Mouse (Mus musculus): ENCODE measurements around the gene Eefsec. TPM values are rescaled to one million over a fixed set of nuclear protein-coding genes. Genes with fewer than 3 reads are reported as not detected.
A peak's percentile ranks its signal among the peaks of the same experiment; 100 is the strongest.

Gene Eefsec
- polyA plus RNA-seq, 1 experiment from 2014 or later, result 31.3 TPM

- 77% methylated on average over 3 of the region's 3 CpGs for WGBS
- Histone ChIP-seq H3K27ac (no peak overlapping the region), H3K9ac (no peak overlapping the region), H3K4me1 (no peaks in the 10 kb centered on the region), H3K4me3 (no peak overlapping the region), H3K4me2 (no peak overlapping the region), H3K9me3 (no peaks in the 10 kb centered on the region), H3K27me3 (replicated peaks) (no peaks in the 10 kb centered on the region), H3K36me3 (replicated peaks) (0 out of 2 replicates have a peak, but pooled peaks cover 3% of the 10 kb centered on the region)
- no peak for ATAC-seq (replicated peaks)
These were observed 90.5 kb downstream of the Eefsec start for GRCm38 (mm10) chr6:88355866-88356265.

- 0 out of 2 replicates have a peak, but pooled peaks cover 3% of the 10 kb centered on the region for H3K36me3 ChIP-seq (replicated peaks)
- no peak overlapping the region for H3K9ac ChIP-seq
- no peak for ATAC-seq (replicated peaks)
- no peak overlapping the region for H3K4me3 ChIP-seq
- H3K9me3 ChIP-seq, result no peaks in the 10 kb centered on the region
- H3K4me1 ChIP-seq, result no peaks in the 10 kb centered on the region
- WGBS, result 71% methylated on average over 4 of the region's 4 CpGs
- H3K27ac ChIP-seq, result no peak overlapping the region
- no peak overlapping the region for H3K4me2 ChIP-seq
- H3K27me3 ChIP-seq (replicated peaks), result no peaks in the 10 kb centered on the region
These were observed 93.8 kb downstream of the Eefsec start for GRCm38 (mm10) chr6:88352541-88352940.

GRCm38 (mm10) chr6:88346776-88347175 lies 99.6 kb downstream of the Eefsec start:
- WGBS, result 97% methylated on average over 1 of the region's 1 CpGs
- Histone ChIP-seq H3K4me3 (no peak overlapping the region), H3K4me2 (no peak overlapping the region), H3K27me3 (replicated peaks) (no peaks in the 10 kb centered on the region), H3K9me3 (no peaks in the 10 kb centered on the region), H3K4me1 (peaks cover 27% of the 10 kb centered on the region), H3K27ac (no peak overlapping the region), H3K9ac (no peak overlapping the region), H3K36me3 (replicated peaks) (no peaks in the 10 kb centered on the region)
- ATAC-seq (replicated peaks), result no peak

GRCm38 (mm10) chr6:88345311-88345710 lies 101.0 kb downstream of the Eefsec start:
- 58% methylated on average over 2 of the region's 2 CpGs for WGBS
- peaks cover 27% of the 10 kb centered on the region for H3K4me1 ChIP-seq
- no peak overlapping the region for H3K27ac ChIP-seq
- no peak overlapping the region for H3K4me2 ChIP-seq
- H3K9ac ChIP-seq, result no peak overlapping the region
- ATAC-seq (replicated peaks), result no peak
- no peaks in the 10 kb centered on the region for H3K36me3 ChIP-seq (replicated peaks)
- no peaks in the 10 kb centered on the region for H3K9me3 ChIP-seq
- H3K4me3 ChIP-seq, result no peak overlapping the region
- H3K27me3 ChIP-seq (replicated peaks), result no peaks in the 10 kb centered on the region

GRCm38 (mm10) chr6:88343485-88344450 lies 102.6 kb downstream of the Eefsec start:
- ATAC-seq (replicated peaks), result peak; percentile 90
- Histone ChIP-seq H3K27me3 (replicated peaks) (no peaks in the 10 kb centered on the region), H3K4me2 (no peak overlapping the region), H3K27ac (peak overlapping the region; percentile 39; the same call in 1 of the 2 replicates), H3K4me1 (peaks cover 27% of the 10 kb centered on the region), H3K9me3 (no peaks in the 10 kb centered on the region), H3K4me3 (no peak overlapping the region), H3K9ac (no peak overlapping the region), H3K36me3 (replicated peaks) (no peaks in the 10 kb centered on the region)
- WGBS, result 31% methylated on average over 7 of the region's 7 CpGs

- no peak overlapping the region for H3K9ac ChIP-seq
- no peak overlapping the region for H3K4me2 ChIP-seq
- peak overlapping the region; percentile 39; the same call in 1 of the 2 replicates for H3K27ac ChIP-seq
- H3K4me1 ChIP-seq, result peaks cover 27% of the 10 kb centered on the region
- H3K27me3 ChIP-seq (replicated peaks), result no peaks in the 10 kb centered on the region
- WGBS, result 87% methylated on average over 3 of the region's 3 CpGs
- peak; percentile 22; the same call in 1 of the 2 replicates for ATAC-seq (replicated peaks)
- H3K4me3 ChIP-seq, result no peak overlapping the region
- H3K9me3 ChIP-seq, result no peaks in the 10 kb centered on the region
- no peaks in the 10 kb centered on the region for H3K36me3 ChIP-seq (replicated peaks)
These were observed 103.4 kb downstream of the Eefsec start for GRCm38 (mm10) chr6:88342965-88343364.

- H3K36me3 ChIP-seq (replicated peaks), result no peaks in the 10 kb centered on the region
- no peak for ATAC-seq (replicated peaks)
- H3K4me1 ChIP-seq, result peaks cover 24% of the 10 kb centered on the region
- no peaks in the 10 kb centered on the region for H3K9me3 ChIP-seq
- no peak overlapping the region for H3K4me2 ChIP-seq
- no peaks in the 10 kb centered on the region for H3K27me3 ChIP-seq (replicated peaks)
- no peak overlapping the region for H3K27ac ChIP-seq
- 94% methylated on average over 3 of the region's 3 CpGs for WGBS
- H3K4me3 ChIP-seq, result no peak overlapping the region
- no peak overlapping the region for H3K9ac ChIP-seq
These were observed 105.2 kb downstream of the Eefsec start for GRCm38 (mm10) chr6:88341182-88341581.

GRCm38 (mm10) chr6:88340761-88341160 lies 105.6 kb downstream of the Eefsec start:
- H3K4me3 ChIP-seq, result no peak overlapping the region
- 92% methylated on average over 7 of the region's 7 CpGs for WGBS
- no peaks in the 10 kb centered on the region for H3K36me3 ChIP-seq (replicated peaks)
- H3K27ac ChIP-seq, result no peak overlapping the region
- no peaks in the 10 kb centered on the region for H3K9me3 ChIP-seq
- H3K27me3 ChIP-seq (replicated peaks), result no peaks in the 10 kb centered on the region
- no peak for ATAC-seq (replicated peaks)
- H3K4me2 ChIP-seq, result no peak overlapping the region
- H3K9ac ChIP-seq, result no peak overlapping the region
- H3K4me1 ChIP-seq, result peaks cover 24% of the 10 kb centered on the region

GRCm38 (mm10) chr6:88329336-88329735 lies 117.0 kb downstream of the Eefsec start:
- Histone ChIP-seq H3K27me3 (replicated peaks) (no peaks in the 10 kb centered on the region), H3K27ac (no peak overlapping the region), H3K4me1 (no peaks in the 10 kb centered on the region), H3K4me2 (no peak overlapping the region), H3K4me3 (no peak overlapping the region), H3K9me3 (no peaks in the 10 kb centered on the region), H3K9ac (no peak overlapping the region), H3K36me3 (replicated peaks) (no peaks in the 10 kb centered on the region)
- ATAC-seq (replicated peaks), result no peak

GRCm38 (mm10) chr6:88321879-88322278 lies 124.5 kb downstream of the Eefsec start:
- Histone ChIP-seq H3K9ac (no peak overlapping the region), H3K36me3 (replicated peaks) (no peaks in the 10 kb centered on the region), H3K27ac (no peak overlapping the region), H3K4me2 (no peak overlapping the region), H3K4me1 (no peaks in the 10 kb centered on the region), H3K4me3 (no peak overlapping the region), H3K27me3 (replicated peaks) (no peaks in the 10 kb centered on the region), H3K9me3 (no peaks in the 10 kb centered on the region)
- ATAC-seq (replicated peaks), result no peak
- WGBS, result 62% methylated on average over 7 of the region's 7 CpGs

GRCm38 (mm10) chr6:88321253-88321652 lies 125.1 kb downstream of the Eefsec start:
- Histone ChIP-seq H3K9me3 (no peaks in the 10 kb centered on the region), H3K27me3 (replicated peaks) (no peaks in the 10 kb centered on the region), H3K9ac (no peak overlapping the region), H3K4me2 (no peak overlapping the region), H3K4me1 (no peaks in the 10 kb centered on the region), H3K36me3 (replicated peaks) (no peaks in the 10 kb centered on the region), H3K27ac (no peak overlapping the region), H3K4me3 (no peak overlapping the region)
- 72% methylated on average over 5 of the region's 5 CpGs for WGBS
- no peak for ATAC-seq (replicated peaks)

- WGBS, result 96% methylated on average over 1 of the region's 1 CpGs
These were observed 126.6 kb downstream of the Eefsec start for GRCm38 (mm10) chr6:88319735-88320134.

GRCm38 (mm10) chr6:88315295-88315694 lies 131.0 kb downstream of the Eefsec start:
- whole genome bisulfite sequencing, result 58% methylated on average over 2 of the region's 2 CpGs
- Histone ChIP-seq H3K27me3 (replicated peaks) (no peaks in the 10 kb centered on the region), H3K36me3 (replicated peaks) (no peaks in the 10 kb centered on the region), H3K27ac (no peak overlapping the region), H3K4me2 (no peak overlapping the region), H3K9me3 (no peaks in the 10 kb centered on the region), H3K9ac (no peak overlapping the region), H3K4me3 (no peak overlapping the region), H3K4me1 (peaks cover 7% of the 10 kb centered on the region; the same call in 1 of the 2 replicates)
- ATAC-seq (replicated peaks), result no peak

More at GRCm38 (mm10) chr6:88319735-88320134, 126.6 kb downstream of the Eefsec start:
- no peak overlapping the region for H3K27ac ChIP-seq
- H3K4me1 ChIP-seq, result 0 out of 2 replicates have a peak, but pooled peaks cover 4% of the 10 kb centered on the region
- no peak overlapping the region for H3K4me3 ChIP-seq
- no peak overlapping the region for H3K9ac ChIP-seq
- no peaks in the 10 kb centered on the region for H3K9me3 ChIP-seq
- ATAC-seq (replicated peaks), result no peak
- no peaks in the 10 kb centered on the region for H3K27me3 ChIP-seq (replicated peaks)
- no peaks in the 10 kb centered on the region for H3K36me3 ChIP-seq (replicated peaks)
- H3K4me2 ChIP-seq, result no peak overlapping the region
